Mouse (Mus musculus) left cerebral cortex, postnatal 4 days (tissue): ENCODE data around the gene Sec11a. TPM values are rescaled to one million over a fixed set of nuclear protein-coding genes. Genes with fewer than 3 reads are reported as not detected.

Experiments used
- DNase-seq: peaks from one replicate; pipeline ENCODE4 v3.0.0-alpha.2; 2022
- intact Hi-C: fragments of 180-260 bp; cut with DNase I; formaldehyde crosslinking; loops from one replicate; pipeline ENCODE4 v1.15.1; 2025
- total RNA-seq, 2 experiments: library from RNA; stranded (reverse); gene quantifications; 2 replicates each; pipeline ENCODE4 v1.2.3; 2021

Gene Sec11a
- total RNA-seq, 2 experiments from 2014 or later, result 67.7 to 78.6 TPM

DNA sequence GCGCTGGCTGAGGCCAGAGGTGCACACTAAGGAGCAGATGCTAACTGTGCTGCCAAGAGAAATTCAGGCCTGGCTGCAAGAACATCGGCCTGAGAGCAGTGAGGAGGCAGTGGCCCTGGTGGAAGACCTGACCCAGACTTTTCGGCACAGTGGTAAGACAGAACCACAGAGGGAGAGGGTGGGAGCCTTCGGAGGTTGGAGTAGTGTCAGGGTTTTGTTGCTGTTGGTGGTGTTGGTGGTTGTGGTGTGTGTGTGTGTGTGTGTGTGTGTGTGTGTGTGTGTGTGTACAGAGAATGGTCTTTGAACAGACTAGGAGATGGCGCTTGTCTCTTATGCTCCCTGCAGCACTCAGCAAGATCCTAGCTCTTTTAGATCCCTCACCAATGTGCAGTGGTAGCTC, 84.1 kb downstream of the Sec11a start:
- no peak for DNase-seq
- intact Hi-C loops, result no loop called here

DNA sequence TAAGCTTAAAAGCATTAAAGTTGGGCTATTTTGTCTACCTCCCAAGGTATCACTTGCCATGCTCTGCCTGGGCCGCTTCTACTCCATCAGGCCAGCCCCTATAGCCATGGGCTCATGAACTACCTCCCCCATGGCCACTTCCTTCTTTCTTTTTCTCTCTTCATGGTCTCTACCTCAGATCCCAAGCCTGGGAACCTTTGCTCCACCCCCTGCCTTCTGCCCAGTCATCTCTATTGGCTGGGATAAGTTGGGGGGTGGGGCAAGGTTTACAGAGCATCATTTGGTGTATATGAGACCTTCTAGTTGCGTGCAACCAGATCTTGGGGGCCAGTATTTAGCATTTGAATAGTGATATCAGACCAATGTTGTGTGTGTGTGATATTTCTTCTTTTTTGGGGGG, 85.1 kb downstream of the Sec11a start:
- no peak for DNase-seq
- intact Hi-C loops, result no loop called here

DNA sequence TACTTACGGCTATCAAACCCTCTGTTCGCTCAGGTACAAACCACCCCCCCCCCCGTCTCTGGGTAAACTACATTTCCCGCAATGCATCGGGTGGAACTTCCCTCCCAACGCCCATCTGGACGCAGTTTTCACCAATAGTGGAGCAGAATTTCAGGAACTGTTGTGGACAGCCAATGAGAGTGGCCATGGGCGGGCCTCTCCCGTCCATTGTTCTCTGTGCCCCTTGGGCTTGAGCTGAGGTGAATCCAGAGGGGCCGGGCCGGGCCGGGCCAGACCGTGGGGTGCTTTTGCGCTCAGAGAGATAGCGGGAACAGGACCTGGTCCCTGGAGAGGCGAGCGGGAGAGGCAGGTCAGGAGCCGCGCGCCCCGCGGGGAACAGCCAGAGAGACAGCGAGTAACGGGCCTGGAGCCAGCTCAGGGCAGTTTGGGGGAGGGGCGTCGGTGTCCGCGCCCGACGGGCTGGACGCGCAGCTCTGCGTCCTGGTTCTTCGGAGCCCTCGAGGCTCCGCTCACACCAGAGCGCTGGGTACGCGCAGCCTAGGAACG, 86.8 kb downstream of the Sec11a start, which contains the start of gene Zscan2:
Gene Zscan2 (plus strand): TSS at position 192 of the 546 bp plus-strand sequence.
- intact Hi-C loops, result no loop called here
- DNase-seq, result peak; percentile 92

DNA sequence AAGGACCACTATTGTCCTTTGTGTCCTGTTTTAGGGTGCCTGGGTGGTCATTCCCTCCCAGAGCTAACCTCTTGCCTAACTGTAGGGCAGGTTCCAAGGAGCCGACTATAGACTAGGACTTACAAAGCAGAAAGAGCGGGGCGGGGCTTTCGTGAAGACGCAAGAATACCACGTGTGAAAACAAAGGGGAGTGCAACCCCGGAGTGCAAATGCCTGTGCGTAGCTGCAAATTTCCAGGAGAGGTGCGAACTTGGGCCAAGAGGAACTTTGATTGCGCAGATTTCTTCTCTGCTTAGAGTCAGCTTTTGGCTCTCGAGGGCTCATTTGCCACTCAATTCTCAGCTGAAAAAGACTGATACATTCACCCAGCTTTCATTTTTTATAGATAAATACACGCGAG, 87.4 kb downstream of the Sec11a start:
- DNase-seq, result peak; percentile 33
- intact Hi-C loops, result no loop called here

DNA sequence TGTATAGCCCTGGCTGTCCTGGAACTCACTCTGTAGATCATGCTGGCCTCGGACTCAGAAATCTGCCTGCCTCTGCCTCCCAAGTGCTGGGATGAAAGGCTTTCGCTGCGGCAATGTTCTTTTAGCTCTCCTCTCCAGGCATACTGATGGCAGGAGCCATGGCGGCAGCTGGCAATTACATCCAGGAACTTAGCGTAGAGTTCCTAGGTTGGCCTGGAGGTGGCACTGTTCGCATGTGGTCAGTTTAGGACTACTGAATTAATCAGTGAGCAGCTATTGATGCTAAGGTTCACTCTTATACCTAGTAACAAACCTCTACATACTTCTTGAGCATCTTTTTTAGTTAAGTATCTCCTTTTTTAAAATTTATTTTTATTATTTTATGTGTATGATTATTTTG, 90.4 kb downstream of the Sec11a start:
- intact Hi-C loops, result no loop called here
- peak; percentile 82 for DNase-seq

DNA sequence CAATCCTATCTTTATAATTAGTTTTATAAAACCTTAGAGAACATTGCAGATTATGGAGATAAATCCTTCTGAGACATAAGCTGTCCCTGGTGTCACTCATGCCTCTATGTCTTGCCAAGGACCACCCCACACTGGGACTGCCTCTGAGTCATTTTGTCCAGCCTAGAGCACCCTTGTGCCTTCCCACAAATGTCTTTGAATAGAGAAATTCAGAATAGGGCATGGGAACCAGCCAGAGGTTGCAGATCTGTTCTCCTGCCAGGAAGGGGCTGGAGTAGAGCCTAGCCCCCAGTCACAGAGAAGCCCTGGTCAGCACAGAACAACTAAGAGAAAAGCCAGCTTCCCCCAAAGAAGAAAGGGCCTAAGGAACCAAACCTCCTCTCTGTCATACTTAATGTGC, 92.3 kb downstream of the Sec11a start:
- intact Hi-C loops, result no loop called here

More for the DNA sequence above, 92.3 kb downstream of the Sec11a start:
- DNase-seq, result no peak

Other genes starting within 250 kb of the Sec11a start
- gene Iqgap1, start 121.8 kb downstream of the Sec11a start, total RNA-seq, result 10 to 100 TPM; 40.9 to 43.2 TPM
- gene Zscan2, start 86.9 kb downstream of the Sec11a start, total RNA-seq, result 10 to 100 TPM; 20.3 to 21.3 TPM
- gene Wdr73, start 46.5 kb downstream of the Sec11a start, total RNA-seq, result 10 to 100 TPM; 29.6 to 36.7 TPM
- gene Nmb, start 42.7 kb downstream of the Sec11a start, total RNA-seq, result 1 to 10 TPM; 8.4 to 9.0 TPM
- gene Zfp592, start 45.9 kb upstream of the Sec11a start, total RNA-seq, result 10 to 100 TPM; 25.7 to 26.8 TPM
- gene Alpk3, start 109.8 kb upstream of the Sec11a start, total RNA-seq, result under 1 TPM; 0.58 to 0.62 TPM
- gene Slc28a1, start 167.0 kb upstream of the Sec11a start, total RNA-seq, result under 1 TPM in 1 of 2 experiments, not detected in 1; 0.12 TPM